Mouse (Mus musculus): ENCODE measurements at regions not wholly inside any gene's neighbourhood (a gene's known extent, or its start where the extent isn't known, plus 50 kb on each side); places are given as distances from the start of the nearest gene placed in this dataset.
A peak's percentile ranks its signal among the peaks of the same experiment; 100 is the strongest.
"Not testable (repeated sequence)": the region's sequence is repeated elsewhere in the genome, so short reads cannot be mapped to it uniquely, and the experiment has no call there.

GRCm38 (mm10) chr10:26576153-26576552 lies 177.1 kb upstream of the Arhgap18 start:
- DNase-seq: no peak
- intact Hi-C loops (cut with DNase I): no loop called here

- DNase-seq: no peak
- intact Hi-C loops (cut with DNase I): no loop called here
Observed at GRCm38 (mm10) chr10:26577087-26577486, 176.1 kb upstream of the Arhgap18 start.

GRCm38 (mm10) chr10:26585106-26585505 lies 168.1 kb upstream of the Arhgap18 start:
- no peak for DNase-seq
- intact Hi-C loops (cut with DNase I): no loop called here

DNA sequence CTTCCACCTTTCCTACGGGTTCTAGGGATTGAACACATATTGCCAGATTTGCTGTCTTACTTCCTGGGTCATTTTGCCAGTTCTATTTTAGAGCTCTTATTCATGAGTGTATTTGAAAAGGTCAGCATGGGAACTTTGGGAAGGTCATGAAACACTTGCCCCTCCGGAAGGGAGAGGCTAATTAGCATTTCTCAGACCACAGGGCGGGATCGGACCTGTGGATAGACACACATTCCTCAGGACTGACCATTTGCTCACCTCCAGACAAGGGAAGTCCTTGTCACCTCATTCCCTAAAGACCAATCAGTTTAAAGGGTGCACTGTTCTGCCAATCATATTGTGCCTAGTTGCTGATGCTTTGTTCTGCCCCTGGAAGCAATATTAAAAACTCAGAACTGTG lies 146.1 kb upstream of the Arhgap18 start:
- intact Hi-C loops (cut with DNase I): not testable (repeated sequence)

GRCm38 (mm10) chr10:26611246-26611645 lies 142.0 kb upstream of the Arhgap18 start:
- DNase-seq: no peak
- intact Hi-C loops (cut with DNase I): no loop called here

More for the DNA sequence above, 146.1 kb upstream of the Arhgap18 start:
- not testable (repeated sequence) for DNase-seq

- intact Hi-C loops (cut with DNase I): no loop called here
- no peak for DNase-seq
Observed at GRCm38 (mm10) chr10:26630196-26630760, 122.9 kb upstream of the Arhgap18 start.

DNA sequence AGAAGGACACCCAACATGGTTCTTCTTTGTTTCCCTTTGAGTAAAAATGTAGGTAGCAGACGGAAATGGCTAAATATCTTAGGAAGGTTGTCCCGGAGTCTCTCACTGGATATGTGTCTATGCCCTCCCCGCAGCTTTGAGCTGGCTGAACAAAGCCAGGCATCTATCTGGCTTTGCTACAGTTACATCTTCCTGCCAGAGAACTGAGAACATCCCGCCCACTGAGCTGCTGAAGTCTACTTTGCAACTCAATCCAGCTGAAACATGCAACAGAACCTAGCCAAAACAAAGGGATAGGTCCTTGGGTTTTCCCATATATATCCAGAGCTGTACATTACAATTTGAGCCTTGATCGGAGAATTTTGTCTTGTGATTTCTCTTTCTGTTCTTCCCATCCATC lies 121.0 kb upstream of the Arhgap18 start:
- intact Hi-C loops (cut with DNase I): no loop called here
- no peak for DNase-seq

GRCm38 (mm10) chr10:26637459-26637858 lies 115.8 kb upstream of the Arhgap18 start:
- intact Hi-C loops (cut with DNase I): no loop called here

GRCm38 (mm10) chr10:26638056-26638455 lies 115.2 kb upstream of the Arhgap18 start:
- intact Hi-C loops (cut with DNase I): no loop called here
- DNase-seq: no peak

More at GRCm38 (mm10) chr10:26637459-26637858, 115.8 kb upstream of the Arhgap18 start:
- no peak for DNase-seq

DNA sequence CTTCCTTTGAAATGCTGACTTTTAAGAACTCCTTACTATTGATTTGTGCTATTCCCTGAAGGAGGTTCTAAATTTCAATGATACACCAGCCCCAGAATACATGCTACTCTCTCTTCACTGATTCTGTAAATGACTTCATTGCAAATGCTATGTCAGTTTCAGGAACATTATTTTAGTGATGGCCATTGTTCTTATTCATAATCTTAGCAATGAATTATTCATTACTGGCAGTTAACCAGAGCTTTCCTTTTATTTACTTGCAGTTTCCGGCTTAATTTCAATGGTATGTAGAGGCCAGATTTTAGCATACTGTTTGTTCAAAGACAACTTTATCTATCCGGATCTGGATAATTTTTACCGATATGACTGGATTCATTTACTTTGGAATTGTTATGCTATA lies 114.1 kb upstream of the Arhgap18 start:
- intact Hi-C loops (cut with DNase I): no loop called here
- no peak for DNase-seq

DNA sequence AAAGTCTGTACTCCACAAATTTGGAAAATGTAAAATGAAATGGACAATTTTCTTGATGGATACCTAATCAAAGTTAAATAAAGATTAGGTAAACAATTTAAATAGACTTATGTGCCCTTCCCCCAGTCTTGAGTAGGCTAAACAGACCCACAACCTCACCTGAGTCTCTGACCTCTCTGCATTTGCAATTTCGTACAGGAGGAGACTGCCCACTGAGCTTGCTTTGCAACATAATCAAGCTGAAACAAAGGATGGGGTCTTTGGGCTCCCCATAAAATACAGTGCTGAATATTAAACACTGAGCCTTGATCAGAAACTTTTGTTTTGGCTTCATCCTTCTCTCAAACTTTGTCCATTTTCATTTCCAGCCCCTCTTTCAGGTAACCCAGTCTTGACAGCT lies 100.1 kb upstream of the Arhgap18 start:
- DNase-seq: no peak
- intact Hi-C loops (cut with DNase I): no loop called here

GRCm38 (mm10) chr10:26664270-26664669 lies 89.0 kb upstream of the Arhgap18 start:
- intact Hi-C loops (cut with DNase I): no loop called here

DNA sequence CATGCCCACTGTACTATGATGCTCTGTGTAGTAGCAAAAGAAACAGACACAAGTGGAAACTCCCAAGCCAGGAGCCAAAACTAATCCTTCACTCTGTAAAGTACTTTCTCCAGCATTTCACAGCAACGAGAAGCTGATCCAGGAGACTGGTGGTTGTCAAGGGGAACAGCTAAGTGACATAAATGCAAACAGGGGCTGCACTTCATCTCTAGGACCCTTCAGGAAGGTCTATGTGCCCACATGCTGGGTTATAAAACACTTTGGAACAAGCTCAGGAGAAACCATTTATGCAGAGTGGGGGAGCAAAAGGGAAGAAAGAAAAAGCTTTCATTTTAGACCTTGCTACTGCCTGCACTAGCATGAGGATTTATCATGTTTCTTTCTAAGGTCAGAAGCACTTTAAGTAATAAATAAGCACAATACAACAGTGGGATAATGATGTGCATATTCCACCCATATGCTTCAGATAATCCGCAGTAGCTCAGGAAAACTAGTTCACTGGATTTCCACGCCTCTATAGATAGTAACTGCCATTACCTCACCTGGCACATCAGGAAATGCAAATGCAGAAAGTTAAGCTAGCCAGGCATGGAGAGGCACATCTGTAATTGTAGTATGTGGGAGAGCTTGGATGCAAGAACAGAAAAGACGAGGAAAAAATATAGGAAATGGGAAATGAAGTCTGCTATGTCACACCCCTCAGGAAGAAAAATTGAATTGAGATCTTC lies 73.6 kb upstream of the Arhgap18 start:
- intact Hi-C loops (cut with DNase I): no loop called here
- DNase-seq: no peak

More at GRCm38 (mm10) chr10:26664270-26664669, 89.0 kb upstream of the Arhgap18 start:
- no peak for DNase-seq

DNA sequence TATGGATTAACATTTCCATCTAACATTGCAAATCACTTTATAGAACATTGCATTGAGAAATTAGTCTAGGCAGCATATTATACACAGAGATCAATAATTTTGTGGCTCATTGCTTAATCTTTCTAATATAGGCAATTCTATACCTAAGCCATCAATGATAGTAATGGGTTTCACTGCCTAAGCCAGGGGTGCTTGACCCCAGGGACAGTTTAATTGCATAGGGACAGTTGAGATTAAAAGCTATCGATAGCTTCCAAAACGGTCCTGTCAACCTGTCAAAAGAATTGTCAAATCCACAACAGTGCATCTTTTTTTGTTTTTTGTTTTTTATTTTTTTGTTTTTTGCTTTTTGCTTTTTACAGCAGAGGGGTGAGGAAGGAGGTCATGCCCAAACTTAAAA lies 58.5 kb upstream of the Arhgap18 start:
- intact Hi-C loops (cut with DNase I): no loop called here
- DNase-seq: no peak

DNA sequence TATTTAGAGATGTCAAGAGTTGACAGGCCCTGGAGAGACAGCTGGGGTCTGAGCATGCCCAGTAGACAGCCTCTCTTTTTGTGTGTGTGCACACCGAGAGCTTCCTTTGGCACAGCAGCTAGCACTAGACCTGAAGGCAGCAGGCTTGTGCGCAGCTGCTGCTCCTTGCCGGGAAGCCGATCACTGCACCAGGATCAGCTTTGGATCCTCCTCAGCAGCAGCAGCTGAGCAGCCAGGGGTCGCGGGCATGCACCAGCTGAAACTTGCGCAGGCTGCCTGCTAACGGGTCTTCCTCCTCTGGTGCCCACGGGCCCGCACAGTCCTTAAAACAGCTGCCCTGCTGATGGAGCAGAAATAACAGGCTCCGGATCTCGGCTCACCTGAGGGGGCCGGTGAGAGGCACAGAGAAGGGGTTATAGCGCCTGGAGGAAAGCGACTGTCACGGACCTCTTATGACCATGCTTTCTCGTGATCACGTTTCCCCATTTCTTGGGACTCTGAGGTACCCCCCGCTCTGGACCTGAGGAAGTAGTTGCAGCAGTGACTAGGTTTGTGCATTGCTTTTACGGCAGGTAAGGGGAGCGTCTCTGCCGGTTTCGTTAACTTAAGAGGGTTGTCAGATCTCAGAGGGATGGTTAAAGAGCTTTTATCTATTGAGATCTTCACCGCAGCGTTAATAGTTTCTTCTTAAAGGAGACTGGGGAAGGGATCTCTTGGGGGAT lies 57.8 kb upstream of the Arhgap18 start:
- intact Hi-C loops (cut with DNase I): no loop called here
- peak; percentile 3 to 6 for DNase-seq
